20 mouse cellular contexts compared by ENCODE assay signal in the genomic region with DNA sequence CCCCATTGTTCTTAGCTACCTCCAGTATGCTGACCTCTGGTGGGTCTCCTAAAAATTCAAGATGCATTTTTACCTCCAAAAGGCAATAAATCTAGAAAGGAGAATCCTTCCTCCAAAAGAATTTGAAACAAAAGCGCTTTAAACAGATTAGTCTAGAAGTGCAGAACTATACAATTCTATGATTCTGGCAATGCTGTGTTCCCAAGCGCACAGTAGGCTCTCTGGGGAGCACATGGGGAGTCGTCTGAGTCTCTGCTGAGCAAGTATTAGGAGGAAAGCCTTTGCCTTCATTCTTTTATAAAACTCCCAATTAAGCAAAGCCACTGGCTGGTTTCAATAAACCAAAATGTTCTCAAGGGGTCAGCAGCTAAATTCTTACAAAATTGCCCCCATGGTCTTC.
"Had no signal": no experiment of that assay in that cellular context is flagged by ENCODE, and none has a peak within 500 bp of the region (broad histone marks: within the 10 kb centered on the region; RNA-seq: fewer than 3 reads in every experiment).

No protein-coding gene starts in this region.

- H3K4me3 ChIP-seq: limb, embryonic 10.5 days; limb, embryonic 13.5 days; liver, embryonic 13.5 days; midbrain, embryonic 15.5 days had no signal

- H3K9ac ChIP-seq: limb, embryonic 13.5 days; liver, embryonic 13.5 days; midbrain, embryonic 15.5 days had no signal

- H3K27ac ChIP-seq: limb, embryonic 10.5 days; limb, embryonic 13.5 days; liver, embryonic 13.5 days; stomach, postnatal 0 days had no signal

- ATAC-seq: intestine, embryonic 16.5 days had no signal

- H3K27me3 ChIP-seq: limb, embryonic 13.5 days; liver, embryonic 13.5 days; midbrain, embryonic 15.5 days had no signal

- H3K4me2 ChIP-seq: limb, embryonic 13.5 days; midbrain, embryonic 15.5 days had no signal

- DNase-seq: kidney, adult 18-20 months; kidney, adult 9 months; kidney, postnatal 14 days; kidney, postnatal 4 days; liver; liver, embryonic 13.5 days; lung, adult 2 months; lung, postnatal 14 days; lung, postnatal 4 days; right cerebral cortex, adult 18-20 months; right cerebral cortex, postnatal 14 days; right cerebral cortex, postnatal 4 days; thymus, adult 2 months; thymus, postnatal 14 days; thymus, postnatal 4 days had no signal

- H3K4me1 ChIP-seq: midbrain, embryonic 15.5 days had no signal

- H3K9me3 ChIP-seq: limb, embryonic 10.5 days; limb, embryonic 13.5 days; liver, embryonic 13.5 days; midbrain, embryonic 15.5 days had no signal
